9 mouse cellular contexts compared by ENCODE assay signal in genomic region chr9:61351164-61351563, GRCm38 (mm10). TPM values are rescaled to one million over a fixed set of nuclear protein-coding genes. Genes with fewer than 3 reads are reported as not detected.
A peak's percentile ranks its signal among the peaks of the same experiment; 100 is the strongest.
DNase-seq lines count a peak whose midpoint lies in the region; ATAC-seq and TF ChIP-seq lines count a peak whose summit lies in the region.
"Had no signal": no experiment of that assay in that cellular context is flagged by ENCODE, and none has a peak within 500 bp of the region (broad histone marks: within the 10 kb centered on the region; RNA-seq: fewer than 3 reads in every experiment).

No protein-coding gene starts in this region.

- no peak overlapping the region for H3K27ac ChIP-seq in layer of hippocampus, adult 2 months
- H3K27ac ChIP-seq in embryonic facial prominence, embryonic 11.5 days (replicated peaks; ENCODE audit: low read depth, low read length) = no peak overlapping the region
- peak overlapping the region; percentile 14; the same call in 1 of the 2 replicates for H3K27ac ChIP-seq in hindbrain, embryonic 12.5 days
- no peak overlapping the region for H3K27ac ChIP-seq in liver, embryonic 13.5 days

- H3K27me3 ChIP-seq in embryonic facial prominence, embryonic 11.5 days (ENCODE audit: control insufficient read depth, insufficient read depth, low read length) = no peaks in the 10 kb centered on the region
- peaks cover 27% of the 10 kb centered on the region; the same call in 1 of the 2 replicates for H3K27me3 ChIP-seq in hindbrain, embryonic 12.5 days
- H3K27me3 ChIP-seq in liver, embryonic 13.5 days = peaks cover 21% of the 10 kb centered on the region; the same call in 1 of the 2 replicates

- H3K9ac ChIP-seq in embryonic facial prominence, embryonic 11.5 days (replicated peaks; ENCODE audit: low read length) = no peak overlapping the region
- H3K9ac ChIP-seq in hindbrain, embryonic 12.5 days = no peak overlapping the region
- no peak overlapping the region for H3K9ac ChIP-seq in liver, embryonic 13.5 days

- ATAC-seq in embryonic facial prominence, embryonic 11.5 days (replicated peaks; ENCODE audit: insufficient number of reproducible peaks, low FRiP score, low TSS enrichment, low read depth) = no peak
- peak; percentile 80 for ATAC-seq in hindbrain, embryonic 12.5 days (ENCODE audit: low FRiP score)
- ATAC-seq in liver, embryonic 13.5 days (ENCODE audit: low read depth) = 0 out of 2 replicates have a peak, but pooled peaks have one; percentile 39

- peak; percentile 25 to 30 for DNase-seq in layer of hippocampus, postnatal 14 days (ENCODE audit: low spot score in 2 of 2)
- DNase-seq in layer of hippocampus, adult 2 months (ENCODE audit: low spot score in 2 of 2) = no peak
- DNase-seq in embryonic facial prominence, embryonic 11.5 days (ENCODE audit: low spot score) = peak; percentile 66
- no peak for DNase-seq in liver, embryonic 13.5 days
- peak; percentile 77 for DNase-seq in yolk sac, embryonic 10.5 days (ENCODE audit: low spot score)
- no peak for DNase-seq in cerebellum, adult 8-10 months
- DNase-seq in urinary bladder, postnatal 10 days (ENCODE audit: low spot score) = no peak

- H3K4me2 ChIP-seq in embryonic facial prominence, embryonic 11.5 days (ENCODE audit: low read depth, low read length) = no peak overlapping the region
- H3K4me2 ChIP-seq in hindbrain, embryonic 12.5 days (replicated peaks) = no peak overlapping the region
- no peak overlapping the region for H3K4me2 ChIP-seq in liver, embryonic 13.5 days

- TF ChIP-seq CTCF in layer of hippocampus, adult 2 months (conservative IDR thresholded peaks at IDR 0.05) = no peak

- H3K4me1 ChIP-seq in embryonic facial prominence, embryonic 11.5 days (ENCODE audit: control insufficient read depth, insufficient read depth, low read length) = no peaks in the 10 kb centered on the region; the same call in 1 of the 2 replicates
- peaks cover 39% of the 10 kb centered on the region for H3K4me1 ChIP-seq in hindbrain, embryonic 12.5 days
- peaks cover 17% of the 10 kb centered on the region for H3K4me1 ChIP-seq in liver, embryonic 13.5 days (replicated peaks)

- H3K9me3 ChIP-seq in embryonic facial prominence, embryonic 11.5 days (replicated peaks; ENCODE audit: control insufficient read depth, low read length) = no peaks in the 10 kb centered on the region
- no peaks in the 10 kb centered on the region for H3K9me3 ChIP-seq in hindbrain, embryonic 12.5 days (replicated peaks)
- no peaks in the 10 kb centered on the region for H3K9me3 ChIP-seq in liver, embryonic 13.5 days (replicated peaks)

- 11% methylated on average over 4 of the region's 4 CpGs for WGBS in embryonic facial prominence, embryonic 11.5 days
- 6% methylated on average over 4 of the region's 4 CpGs for WGBS in hindbrain, embryonic 12.5 days
- 28% methylated on average over 4 of the region's 4 CpGs for WGBS in liver, embryonic 13.5 days (ENCODE audit: insufficient replicate concordance)

- H3K36me3 ChIP-seq in embryonic facial prominence, embryonic 11.5 days (replicated peaks; ENCODE audit: control insufficient read depth, insufficient read depth, low read depth, low read length) = no peaks in the 10 kb centered on the region
- no peaks in the 10 kb centered on the region for H3K36me3 ChIP-seq in hindbrain, embryonic 12.5 days
- no peaks in the 10 kb centered on the region for H3K36me3 ChIP-seq in liver, embryonic 13.5 days

- H3K4me3 ChIP-seq in layer of hippocampus, adult 2 months = no peak overlapping the region
- no peak overlapping the region for H3K4me3 ChIP-seq in embryonic facial prominence, embryonic 11.5 days (ENCODE audit: low read depth, low read length)
- H3K4me3 ChIP-seq in hindbrain, embryonic 12.5 days = no peak overlapping the region
- no peak overlapping the region for H3K4me3 ChIP-seq in liver, embryonic 13.5 days (replicated peaks)
- H3K4me3 ChIP-seq: erythroblast, embryonic 14.5 days had no signal

RNA-seq across cellular contexts. Expression of gene Tle3, which starts 21.0 kb away (rescaled TPM):
- 10 to 100 TPM; 73.5 to 77.2 TPM for total RNA-seq in layer of hippocampus, postnatal 14 days (2021)
- 10 to 100 TPM; 53.1 to 57.2 TPM for total RNA-seq in layer of hippocampus, adult 2 months (2021)
- polyA plus RNA-seq in embryonic facial prominence, embryonic 11.5 days (2014; fragmentation: Nextera tagmentation; extraction: Ambion mirVana) = 31.4 and 37.7 TPM in 2 replicates
- polyA plus RNA-seq in hindbrain, embryonic 12.5 days (2016; fragmentation: Nextera tagmentation; extraction: Ambion mirVana) = 56.3 and 59.9 TPM in 2 replicates
- polyA plus RNA-seq in liver, embryonic 13.5 days (2015; fragmentation: Nextera tagmentation; extraction: Ambion mirVana) = 3.7 and 3.8 TPM in 2 replicates

Comparison
In these comparisons a context has a peak if more than half of its experiments do, and no peak if none do; other contexts are left out.
1. DNase-seq: peak in layer of hippocampus, postnatal 14 days (2 of 2), embryonic facial prominence, embryonic 11.5 days (single experiment) and yolk sac, embryonic 10.5 days (single experiment); none in layer of hippocampus, adult 2 months (0 of 2), liver, embryonic 13.5 days (single experiment), cerebellum, adult 8-10 months (single experiment) and urinary bladder, postnatal 10 days (single experiment).